Mouse (Mus musculus): Measurements from ENCODE around the gene D3Ertd254e.
"Not testable (repeated sequence)": the region's sequence is repeated elsewhere in the genome, so short reads cannot be mapped to it uniquely, and the experiment has no call there.

Gene D3Ertd254e

GRCm38 (mm10) chr3:36150934-36151686, at the start of gene D3Ertd254e:
TSS of gene D3Ertd254e (plus strand) at chr3:36151017.
- DNase-seq (ENCODE audit: low spot score), result peak; percentile 92

DNA sequence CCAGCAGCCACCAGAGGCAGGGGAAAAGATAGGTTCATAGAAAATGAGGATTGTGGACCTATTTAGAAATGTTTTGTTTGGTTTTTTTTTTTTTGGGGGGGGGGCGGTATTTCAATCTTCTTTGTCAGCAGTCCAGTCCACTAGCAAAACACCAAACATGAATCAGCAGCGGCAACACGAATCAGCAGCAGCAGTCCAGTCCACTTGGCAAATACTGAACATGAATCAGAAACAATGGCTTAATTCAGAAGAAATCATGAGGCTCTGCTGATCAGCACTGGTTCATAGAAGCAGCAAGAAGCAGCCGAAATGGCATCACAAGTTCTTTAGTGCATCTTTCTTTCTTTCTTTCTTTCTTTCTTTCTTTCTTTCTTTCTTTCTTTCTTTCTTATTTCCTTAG, 34.7 kb upstream of the D3Ertd254e start:
- DNase-seq (ENCODE audit: low spot score), result no peak

GRCm38 (mm10) chr3:36119684-36120548, 30.9 kb upstream of the D3Ertd254e start:
- no peak for DNase-seq (ENCODE audit: low spot score)

DNA sequence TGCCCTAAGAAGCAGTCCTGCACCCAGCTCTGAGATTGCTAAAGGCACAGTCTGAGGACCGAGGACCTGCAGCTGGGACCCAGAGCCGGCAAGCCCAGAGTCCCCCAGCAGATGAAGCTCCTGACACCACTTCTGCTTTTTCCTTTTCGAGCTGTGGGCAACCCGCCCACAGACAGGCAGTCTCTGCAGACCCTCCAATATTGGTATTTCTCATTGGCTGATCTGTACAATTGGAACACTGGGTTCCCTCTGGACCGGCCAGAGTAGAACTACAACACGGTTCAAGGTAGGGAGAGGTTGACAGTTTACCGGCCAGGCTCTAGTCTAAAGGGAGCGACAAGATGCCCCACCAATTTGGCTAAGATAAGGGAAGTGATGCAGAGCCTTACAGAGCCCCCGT, 24.6 kb upstream of the D3Ertd254e start:
- not testable (repeated sequence) for DNase-seq (ENCODE audit: low spot score)

DNA sequence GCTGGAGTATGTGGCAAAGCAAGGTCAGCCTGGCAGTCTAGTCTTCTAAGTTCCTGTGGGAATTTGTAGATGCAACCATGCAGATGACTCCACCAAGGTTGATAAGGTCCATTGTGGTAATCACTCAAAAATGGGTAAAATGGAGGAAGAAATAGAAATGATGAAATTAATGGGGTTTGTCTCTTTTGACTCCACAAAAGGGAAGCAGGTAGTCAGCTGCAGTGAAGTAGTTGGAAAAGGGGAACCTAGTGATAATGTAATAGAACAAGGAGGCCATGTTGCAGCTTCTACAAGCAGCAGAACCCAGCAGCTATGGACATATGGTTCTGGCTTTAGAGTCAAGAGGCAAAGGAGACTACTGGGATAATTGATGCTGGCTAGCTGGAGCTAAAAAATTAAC, 14.7 kb upstream of the D3Ertd254e start:
- DNase-seq (ENCODE audit: low spot score), result no peak

GRCm38 (mm10) chr3:36137560-36137959, 13.3 kb upstream of the D3Ertd254e start:
- peak; percentile 79 for DNase-seq (ENCODE audit: low spot score)

- DNase-seq (ENCODE audit: low spot score), result no peak
These were observed 12.6 kb upstream of the D3Ertd254e start for GRCm38 (mm10) chr3:36138171-36138660.

DNA sequence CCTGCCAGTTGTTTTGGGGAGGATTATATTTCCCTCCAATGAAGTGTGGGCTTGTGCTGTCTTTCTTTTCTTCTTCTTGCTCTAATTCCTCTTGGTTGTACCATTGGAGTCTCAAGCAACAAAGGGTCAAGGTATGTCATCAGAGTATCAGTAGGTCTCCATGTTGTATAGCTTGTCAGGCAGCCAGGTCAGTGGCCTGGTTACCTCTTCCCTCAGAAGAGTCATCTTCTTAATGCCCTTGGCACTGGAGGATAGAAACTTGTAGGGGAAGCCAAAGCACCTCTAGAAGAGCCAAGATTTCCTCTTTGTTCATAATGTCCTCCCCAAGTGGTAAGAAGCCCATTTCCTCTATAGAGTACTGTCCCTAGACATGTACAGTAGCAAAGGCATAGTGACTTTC, 11.8 kb upstream of the D3Ertd254e start:
- DNase-seq (ENCODE audit: low spot score), result no peak

GRCm38 (mm10) chr3:36150537-36150933, 282 bp upstream of the D3Ertd254e start:
- DNase-seq (ENCODE audit: low spot score), result no peak

- DNase-seq (ENCODE audit: low spot score), result peak; percentile 47
These were observed 4.5 kb downstream of the D3Ertd254e start for GRCm38 (mm10) chr3:36155268-36155667.

- DNase-seq (ENCODE audit: low spot score), result no peak
These were observed 19.9 kb downstream of the D3Ertd254e start for GRCm38 (mm10) chr3:36170670-36171210.

GRCm38 (mm10) chr3:36171348-36171747, 20.5 kb downstream of the D3Ertd254e start:
- no peak for DNase-seq (ENCODE audit: low spot score)

GRCm38 (mm10) chr3:36173761-36174160, 22.9 kb downstream of the D3Ertd254e start:
- no peak for DNase-seq (ENCODE audit: low spot score)

- peak; percentile 86 for DNase-seq (ENCODE audit: low spot score)
These were observed 30.7 kb downstream of the D3Ertd254e start for GRCm38 (mm10) chr3:36181519-36181918.

- DNase-seq (ENCODE audit: low spot score), result no peak
These were observed 35.7 kb downstream of the D3Ertd254e start for GRCm38 (mm10) chr3:36186510-36186909.

DNA sequence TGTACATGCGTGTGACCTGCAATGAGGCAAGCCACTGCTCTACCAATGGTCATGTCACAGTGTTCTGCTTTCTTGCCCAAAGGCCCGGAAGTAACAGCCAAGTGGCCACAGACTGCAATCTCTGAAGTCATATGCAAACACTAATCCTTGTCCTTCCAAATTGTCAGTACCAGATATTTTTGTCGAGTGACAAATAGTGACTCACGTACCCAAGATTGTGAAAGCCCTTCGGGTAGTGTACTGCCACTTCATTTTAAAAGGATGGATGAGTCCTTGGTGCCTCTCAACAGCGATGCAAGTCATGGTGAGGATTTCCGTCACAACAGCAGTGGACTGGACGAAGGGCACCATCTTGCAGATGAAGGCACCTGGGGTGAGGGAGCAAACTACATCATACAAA, 38.4 kb downstream of the D3Ertd254e start:
- no peak for DNase-seq (ENCODE audit: low spot score)

- DNase-seq (ENCODE audit: low spot score), result no peak
These were observed 50.3 kb downstream of the D3Ertd254e start for GRCm38 (mm10) chr3:36201098-36201497.

GRCm38 (mm10) chr3:36202932-36203331, 52.1 kb downstream of the D3Ertd254e start:
- DNase-seq (ENCODE audit: low spot score), result no peak

DNA sequence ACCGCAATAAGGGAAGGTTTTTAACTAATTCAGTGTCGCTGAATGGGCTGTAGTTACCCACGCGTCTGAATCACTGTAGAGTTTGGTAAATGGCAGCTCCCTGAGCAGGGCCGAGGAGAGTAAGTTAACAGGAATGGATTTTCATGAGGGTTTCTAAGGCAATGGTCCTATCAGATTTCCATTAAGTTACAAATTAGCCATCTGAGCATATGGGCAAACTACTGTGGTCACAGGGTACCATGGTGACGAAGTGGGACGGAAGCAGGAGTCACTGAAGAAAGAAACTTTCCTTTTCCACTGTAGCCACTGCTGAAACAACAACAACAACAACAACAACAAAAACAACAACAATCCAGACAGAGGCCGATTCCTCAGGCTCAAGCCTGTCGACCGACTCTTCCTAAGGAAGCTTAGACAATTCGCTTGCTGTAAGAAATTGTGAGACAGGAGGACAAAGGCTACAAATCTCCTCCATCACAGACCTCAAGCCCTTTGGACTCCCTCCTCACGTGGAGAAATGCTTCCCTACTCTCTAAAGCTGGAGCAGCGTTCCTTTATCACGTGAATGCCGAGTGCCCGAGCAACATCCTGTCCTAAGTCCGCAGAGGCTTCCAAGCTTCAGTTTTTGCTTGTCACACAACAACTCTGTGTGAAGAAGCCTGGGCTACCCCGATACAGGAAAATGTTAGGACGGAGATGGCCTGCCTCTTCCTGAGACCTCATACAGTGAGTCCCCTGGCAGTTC, 56.9 kb downstream of the D3Ertd254e start:
- DNase-seq (ENCODE audit: low spot score), result no peak

DNA sequence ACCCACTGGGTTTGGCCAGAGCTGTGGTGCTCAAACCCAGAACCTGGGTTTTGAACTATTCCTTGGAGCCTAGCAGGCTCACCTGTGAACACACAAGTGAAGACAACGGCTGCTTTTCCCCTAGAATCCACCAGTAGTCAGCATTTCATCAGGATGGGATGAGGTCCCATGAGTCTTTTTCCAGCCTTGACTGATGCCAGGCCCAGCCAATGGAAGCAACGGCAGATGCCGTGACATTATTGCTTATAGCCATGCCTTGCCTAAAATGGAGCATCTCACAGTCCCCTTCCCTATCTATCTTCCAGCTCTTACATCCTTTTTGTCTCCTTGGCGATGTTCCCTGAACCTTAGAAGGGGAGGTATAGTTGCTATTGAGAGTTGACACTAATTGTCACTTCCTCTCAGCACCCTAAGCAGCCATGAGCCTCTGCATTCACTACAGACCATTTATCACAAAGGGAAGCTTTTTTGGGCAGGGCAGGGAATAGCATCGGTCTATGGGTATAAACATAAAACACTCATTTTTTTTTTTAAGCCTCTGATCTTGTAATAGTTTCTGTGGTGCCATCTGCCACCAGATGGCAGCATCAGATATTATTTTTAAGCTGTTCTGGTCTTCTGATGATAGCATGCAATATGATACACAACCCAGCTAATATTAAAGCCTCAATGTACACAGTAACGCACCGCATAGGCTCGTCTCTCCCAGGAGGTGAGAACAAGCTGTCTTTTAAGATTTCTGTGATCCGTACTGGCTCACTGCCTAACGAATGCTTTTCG, 59.1 kb downstream of the D3Ertd254e start:
- peak; percentile 76 for DNase-seq (ENCODE audit: low spot score)

DNA sequence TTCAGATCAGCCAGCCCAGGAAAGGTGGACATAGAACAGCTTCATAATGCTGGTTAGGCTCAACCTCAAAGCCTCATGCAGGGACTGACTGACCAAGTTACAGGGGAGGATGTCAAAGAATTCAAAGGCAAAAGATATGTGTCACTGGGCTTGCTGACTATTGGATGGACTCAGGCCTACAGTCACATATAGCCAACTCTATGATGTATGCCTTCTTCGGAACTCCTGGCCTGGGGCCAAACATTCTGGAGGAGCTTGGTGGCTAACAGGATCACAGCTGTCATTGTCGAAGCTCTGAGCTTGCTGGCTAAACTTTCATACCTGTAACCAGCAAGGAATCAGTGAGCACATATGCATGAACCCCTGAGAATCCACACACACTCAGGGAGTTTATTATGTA, 60.1 kb downstream of the D3Ertd254e start:
- no peak for DNase-seq (ENCODE audit: low spot score)
